Comparison of ENCODE assay signal across 25 mouse cellular contexts in the genomic region with DNA sequence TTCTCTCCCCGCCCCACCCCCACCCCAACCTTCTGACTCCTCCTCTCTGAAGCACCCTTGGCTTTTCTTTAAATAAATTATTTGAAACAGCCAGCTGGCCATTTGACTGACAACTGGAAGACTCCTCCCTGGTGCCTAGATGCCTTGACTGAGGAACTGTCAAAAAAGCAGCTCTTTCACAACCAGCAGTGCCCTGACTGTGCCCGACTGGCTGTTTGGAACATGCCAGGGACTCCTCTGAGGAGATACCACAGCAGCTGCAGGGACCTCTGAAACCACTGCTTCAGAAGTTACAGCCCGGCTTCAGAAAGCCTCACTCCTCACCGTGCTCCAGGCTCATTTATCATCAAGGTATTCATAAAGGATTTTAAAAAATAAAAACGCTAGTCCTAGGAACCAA. TPM values are rescaled to one million over a fixed set of nuclear protein-coding genes. Genes with fewer than 3 reads are reported as not detected.
A peak's percentile ranks its signal among the peaks of the same experiment; 100 is the strongest.
DNase-seq lines count a peak whose midpoint lies in the region; TF ChIP-seq lines count a peak whose summit lies in the region.
"Had no signal": no experiment of that assay in that cellular context is flagged by ENCODE, and none has a peak within 500 bp of the region (broad histone marks: within the 10 kb centered on the region; RNA-seq: fewer than 3 reads in every experiment).

No protein-coding gene starts in this region.

- peaks cover 17% of the 10 kb centered on the region for H3K36me3 ChIP-seq in myocyte (ENCODE audit: control insufficient read depth, insufficient read depth)
- H3K36me3 ChIP-seq: G1E had no signal

- H3K4me2 ChIP-seq in myocyte (ENCODE audit: low read depth), result peak overlapping the region; percentile 60
- H3K4me2 ChIP-seq: intestine, embryonic 15.5 days; limb, embryonic 12.5 days; liver, embryonic 12.5 days; midbrain, embryonic 11.5 days had no signal

- H3K4me3 ChIP-seq in myocyte, result no peak overlapping the region
- H3K4me3 ChIP-seq: hindbrain, embryonic 10.5 days; intestine, embryonic 15.5 days; limb, embryonic 12.5 days; liver, embryonic 12.5 days had no signal

- DNase-seq in adrenal gland, postnatal 36 days, result peak; percentile 15 to 39
- no peak for DNase-seq in adrenal gland, adult 18-20 months (ENCODE audit: low spot score in 2 of 2)
- DNase-seq in heart, adult 11 months, result peak; percentile 88
- DNase-seq in heart, postnatal 14 days, result no peak
- peak; percentile 34 for DNase-seq in A20 (ENCODE audit: low read depth, low spot score)
- no peak for DNase-seq in kidney, postnatal 10 days
- no peak for DNase-seq in spleen, postnatal 36 days (ENCODE audit: low spot score in 2 of 2)
- DNase-seq: B cell, adult 2 months; cerebellum, adult 18-20 months; cerebellum, postnatal 25 days; kidney, adult 8-10 months; kidney, postnatal 14 days; lung, adult 18-20 months; lung, postnatal 10 days; retina, postnatal 1 day; right cerebral cortex, postnatal 25 days had no signal

- intact Hi-C loops in heart, postnatal 14 days (cut with DNase I), result no loop called here

- H3ac ChIP-seq in myocyte (ENCODE audit: control insufficient read depth, insufficient read length), result no peak overlapping the region

- peaks cover 11% of the 10 kb centered on the region for H3K79me2 ChIP-seq in myocyte (ENCODE audit: control insufficient read depth, insufficient read depth)

- no peaks in the 10 kb centered on the region for H3K27me3 ChIP-seq in myocyte (ENCODE audit: control insufficient read depth, insufficient read depth, insufficient read length)
- H3K27me3 ChIP-seq: CH12.LX; intestine, embryonic 15.5 days; limb, embryonic 12.5 days; liver, embryonic 12.5 days; Patski had no signal

- no peak for TF ChIP-seq POLR2A in myocyte (IDR thresholded peaks at IDR 0.05; ENCODE audit: insufficient read length, low read depth)

TF ChIP-seq in myocyte, 11 proteins besides CTCF, POLR2A, EP300 and RAD21:
- TF ChIP-seq TCF3 (IDR thresholded peaks at IDR 0.05; ENCODE audit: insufficient read length, low read depth) (no peak), CEBPB (IDR thresholded peaks at IDR 0.05; ENCODE audit: insufficient read depth, poor library complexity, severe bottlenecking) (peak; percentile 74; the same call in 1 of the 2 replicates), MYOD1 (IDR thresholded peaks at IDR 0.05; ENCODE audit: control insufficient read depth in 1 of 3, insufficient read length in 2 of 3, low read depth in 2 of 3) (peak; percentile 39 to 73 (median 59)), MYOG (IDR thresholded peaks at IDR 0.05; ENCODE audit: control insufficient read depth in 1 of 3, insufficient read depth in 1 of 3, insufficient read length in 2 of 3, low read depth in 2 of 3) (peak; percentile 24 to 85 (median 33))

RNA-seq across cellular contexts. Expression of gene Bmpr1a, which starts 58.8 kb away (rescaled TPM):
- 10 to 100 TPM; 58.6 to 74.3 TPM for total RNA-seq in adrenal gland, postnatal 36 days (2021)
- 10 to 100 TPM; 49.1 to 65.5 TPM for total RNA-seq in adrenal gland, adult 18-20 months (2021)
- total RNA-seq in heart, postnatal 14 days (2021), result 10 to 100 TPM; 73.6 to 77.2 TPM
- 10.5 TPM for polyA plus RNA-seq in myocyte (2012; fragmentation: generic; extraction: Trizol)
- polyA plus RNA-seq: G1E had no signal

Comparison
In these comparisons a context has a peak if more than half of its experiments do, and no peak if none do; other contexts are left out.
1. DNase-seq: peak in adrenal gland, postnatal 36 days (2 of 2), heart, adult 11 months (single experiment) and A20 (single experiment); none in adrenal gland, adult 18-20 months (0 of 2), heart, postnatal 14 days (0 of 2), kidney, postnatal 10 days (single experiment) and spleen, postnatal 36 days (0 of 2).